Mouse (Mus musculus) ES-Bruce4 (cell line): Measurements from ENCODE around the gene Pitx1. TPM values are rescaled to one million over a fixed set of nuclear protein-coding genes. Genes with fewer than 3 reads are reported as not detected.
A peak's percentile ranks its signal among the peaks of the same experiment; 100 is the strongest.

ENCODE experiments used
- H3K27ac ChIP-seq: 2 replicates; pipeline ENCODE4 v1.5.1; 2012; ENCODE audit warnings: low read length, inconsistent platforms; ENCODE audit not compliant: insufficient read depth
- H3K27me3 ChIP-seq: 2 replicates; pipeline ENCODE4 v1.6.1; 2012; ENCODE audit warnings: mild to moderate bottlenecking, low read length, inconsistent platforms; ENCODE audit not compliant: control insufficient read depth, poor library complexity, insufficient read depth, severe bottlenecking
- H3K36me3 ChIP-seq: 2 replicates; pipeline ENCODE4 v1.6.1; 2012; ENCODE audit warnings: inconsistent platforms, mild to moderate bottlenecking, low read length, moderate library complexity; ENCODE audit not compliant: control insufficient read depth, poor library complexity, insufficient read depth, severe bottlenecking
- H3K4me1 ChIP-seq: one replicate; pipeline ENCODE4 v1.8.1; 2011; ENCODE audit warnings: low read length; ENCODE audit not compliant: control insufficient read depth, insufficient read depth
- H3K4me3 ChIP-seq: 2 replicates; pipeline ENCODE4 v1.5.1; 2011; ENCODE audit warnings: low read depth, mild to moderate bottlenecking, low read length
- H3K9ac ChIP-seq: 2 replicates; pipeline ENCODE4 v1.6.1; 2012; ENCODE audit warnings: low read depth, mild to moderate bottlenecking, inconsistent platforms; ENCODE audit not compliant: poor library complexity, severe bottlenecking
- H3K9me3 ChIP-seq: replicated peaks from 2 replicates; pipeline ENCODE4 v1.6.1; 2012; ENCODE audit warnings: mild to moderate bottlenecking, low read length, inconsistent platforms; ENCODE audit not compliant: control insufficient read depth, poor library complexity, insufficient read depth, severe bottlenecking
- CTCF ChIP-seq: IDR thresholded peaks from one replicate; pipeline ENCODE4 v1.8.1; 2011; ENCODE audit warnings: low read depth, low read length
- EP300 ChIP-seq: IDR thresholded peaks from 2 replicates; pipeline ENCODE4 v1.6.1; 2011; ENCODE audit warnings: low read depth, low read length; ENCODE audit not compliant: insufficient read depth
- POLR2A ChIP-seq: IDR thresholded peaks from one replicate; pipeline ENCODE4 v1.8.1; 2011; ENCODE audit warnings: low read length; ENCODE audit not compliant: insufficient read depth
- polyA plus RNA-seq: library from polyadenylated mRNA; stranded (reverse); fragments of >200 nt; gene quantifications from 2 replicates; pipeline ENCODE4 v1.2.4, GENCODE M21; 2011; ENCODE audit warnings: low read depth; ENCODE audit not compliant: missing spikeins, insufficient read depth, insufficient read length

The Pitx1 gene
- polyA plus RNA-seq, 1 experiment, result 0.33 TPM

- peak overlapping the region; percentile 17; the same call in 1 of the 2 replicates for H3K4me3 ChIP-seq
- no peaks in the 10 kb centered on the region for H3K9me3 ChIP-seq
- no peak overlapping the region for H3K9ac ChIP-seq
- TF ChIP-seq EP300 (no peak), POLR2A (no peak), CTCF (no peak)
- H3K27me3 ChIP-seq, result peaks cover 39% of the 10 kb centered on the region
- H3K36me3 ChIP-seq, result no peaks in the 10 kb centered on the region
- H3K27ac ChIP-seq, result no peak overlapping the region
- H3K4me1 ChIP-seq, result no peaks in the 10 kb centered on the region
These were observed 10.7 kb downstream of the Pitx1 start for GRCm38 (mm10) chr13:55825245-55825681.

DNA sequence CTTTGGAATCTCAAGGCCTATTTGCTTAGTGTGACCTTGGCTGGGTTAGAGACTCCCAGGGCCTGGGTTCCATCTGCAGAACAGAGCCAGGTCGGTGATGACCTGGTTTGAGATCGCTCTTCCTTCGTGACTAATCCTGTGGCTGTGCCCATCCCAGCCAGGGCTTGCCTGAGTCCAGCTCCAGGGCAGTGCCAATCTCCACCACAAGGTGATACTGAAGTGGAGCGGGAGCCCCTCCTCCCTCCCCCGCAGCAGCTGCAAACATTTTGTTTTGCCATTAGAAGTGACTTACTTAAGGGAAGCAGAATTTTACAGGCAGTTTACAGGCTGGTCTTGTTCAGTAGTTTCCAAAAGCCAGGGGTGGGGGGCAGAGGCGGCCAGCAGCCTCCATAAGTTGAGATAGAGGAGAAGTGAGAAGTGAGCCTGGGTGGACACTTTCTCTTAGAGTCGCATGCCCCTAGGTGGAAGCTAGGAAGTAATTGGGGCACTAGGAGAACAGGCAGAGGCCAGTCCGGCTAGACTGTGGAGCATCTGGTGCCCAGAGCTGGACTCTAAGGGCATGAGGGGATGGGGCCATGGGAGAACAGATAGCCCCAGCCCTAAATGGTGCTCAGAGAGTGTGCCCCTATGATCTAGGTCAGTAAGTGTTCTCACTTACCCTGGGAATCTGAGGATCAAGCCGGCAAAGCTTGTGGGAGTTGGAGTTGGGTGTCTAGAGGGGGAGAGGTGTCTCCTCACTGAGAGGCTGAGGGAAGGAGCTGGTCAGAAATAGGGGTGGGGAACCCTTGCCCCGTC lies 11.6 kb downstream of the Pitx1 start:
- peaks cover 35% of the 10 kb centered on the region for H3K27me3 ChIP-seq
- H3K36me3 ChIP-seq, result no peaks in the 10 kb centered on the region
- TF ChIP-seq POLR2A (no peak), EP300 (no peak), CTCF (no peak)
- H3K27ac ChIP-seq, result no peak overlapping the region
- H3K4me3 ChIP-seq, result no peak overlapping the region
- H3K4me1 ChIP-seq, result no peaks in the 10 kb centered on the region
- no peaks in the 10 kb centered on the region for H3K9me3 ChIP-seq
- H3K9ac ChIP-seq, result no peak overlapping the region

GRCm38 (mm10) chr13:55822499-55822898 lies 13.5 kb downstream of the Pitx1 start:
- H3K36me3 ChIP-seq, result no peaks in the 10 kb centered on the region
- no peaks in the 10 kb centered on the region for H3K9me3 ChIP-seq
- H3K9ac ChIP-seq, result no peak overlapping the region
- no peaks in the 10 kb centered on the region for H3K4me1 ChIP-seq
- H3K4me3 ChIP-seq, result no peak overlapping the region
- no peak overlapping the region for H3K27ac ChIP-seq
- H3K27me3 ChIP-seq, result peaks cover 19% of the 10 kb centered on the region
- TF ChIP-seq CTCF, result no peak

DNA sequence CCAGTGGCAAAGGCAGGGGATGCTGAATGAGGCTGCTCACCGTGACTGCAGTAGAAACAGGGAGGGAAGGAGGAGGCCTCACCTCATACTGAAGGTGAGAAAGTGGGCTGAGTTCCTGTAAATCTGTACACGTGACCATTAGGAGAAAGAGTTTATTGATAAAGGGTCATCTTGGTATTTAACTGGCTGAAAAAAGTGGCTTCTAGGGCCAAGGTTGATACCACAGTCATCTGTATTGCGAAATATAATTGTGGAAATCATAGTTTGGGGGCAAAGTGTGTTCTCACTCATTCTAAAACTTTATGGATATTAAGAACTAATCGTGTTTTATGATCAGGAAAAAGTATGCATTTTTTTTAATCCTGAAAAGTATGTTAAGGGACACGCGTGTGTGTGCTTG lies 21.2 kb downstream of the Pitx1 start:
- Histone ChIP-seq H3K27ac (no peak overlapping the region), H3K27me3 (no peaks in the 10 kb centered on the region), H3K36me3 (no peaks in the 10 kb centered on the region), H3K4me3 (no peak overlapping the region), H3K9ac (no peak overlapping the region), H3K4me1 (no peaks in the 10 kb centered on the region), H3K9me3 (no peaks in the 10 kb centered on the region)
- TF ChIP-seq EP300 (no peak), CTCF (no peak), POLR2A (no peak)

GRCm38 (mm10) chr13:55813490-55814016 lies 22.4 kb downstream of the Pitx1 start:
- Histone ChIP-seq H3K9me3 (no peaks in the 10 kb centered on the region), H3K4me3 (no peak overlapping the region), H3K27ac (no peak overlapping the region), H3K9ac (no peak overlapping the region), H3K4me1 (no peaks in the 10 kb centered on the region), H3K27me3 (no peaks in the 10 kb centered on the region), H3K36me3 (no peaks in the 10 kb centered on the region)
- TF ChIP-seq CTCF (no peak), EP300 (no peak), POLR2A (no peak)

- Histone ChIP-seq H3K36me3 (no peaks in the 10 kb centered on the region), H3K9me3 (no peaks in the 10 kb centered on the region), H3K4me3 (no peak overlapping the region), H3K4me1 (no peaks in the 10 kb centered on the region), H3K27ac (no peak overlapping the region), H3K9ac (no peak overlapping the region), H3K27me3 (no peaks in the 10 kb centered on the region)
- TF ChIP-seq POLR2A (no peak), EP300 (no peak), CTCF (no peak)
These were observed 25.0 kb downstream of the Pitx1 start for GRCm38 (mm10) chr13:55810947-55811346.
